Mouse (Mus musculus) embryonic facial prominence, embryonic 12.5 days (tissue): ENCODE data around the gene Gm13696. TPM values are rescaled to one million over a fixed set of nuclear protein-coding genes. Genes with fewer than 3 reads are reported as not detected.

Source experiments
- polyA plus RNA-seq: library from polyadenylated mRNA; unstranded; fragments of >200 nt; fragmentation: Nextera tagmentation; extraction: Ambion mirVana; gene quantifications from 2 replicates; pipeline ENCODE4 v1.2.1, GENCODE M21; 2016

Gene Gm13696
- polyA plus RNA-seq, 1 experiment from 2014 or later = not detected

Other genes with a start within 250 kb of the Gm13696 start
- 73.7 and 83.2 TPM in 2 replicates for gene Itgav, start 248.7 kb upstream of the Gm13696 start, polyA plus RNA-seq
- 22.7 and 24.8 TPM in 2 replicates for gene Fam171b, start 160.5 kb upstream of the Gm13696 start, polyA plus RNA-seq
- gene Zswim2, start 31.9 kb upstream of the Gm13696 start, polyA plus RNA-seq = 0.18 TPM in 1 of 2 replicates, not detected in the other
- gene Gm13698, start 17.4 kb upstream of the Gm13696 start, polyA plus RNA-seq = not detected in 2 replicates
- gene Gm13693, start 11.6 kb upstream of the Gm13696 start, polyA plus RNA-seq = not detected in 2 replicates
- gene Gm13695, start 5.8 kb upstream of the Gm13696 start, polyA plus RNA-seq = not detected in 2 replicates
- not detected in 2 replicates for gene Gm13694, start 5.8 kb downstream of the Gm13696 start, polyA plus RNA-seq
- gene Gm13697, start 11.6 kb downstream of the Gm13696 start, polyA plus RNA-seq = not detected in 2 replicates
- gene Gm13691, start 17.4 kb downstream of the Gm13696 start, polyA plus RNA-seq = not detected in 2 replicates